Comparison of ENCODE assay signal across 19 mouse cellular contexts in genomic region chr5:102550870-102551637, GRCm38 (mm10).
DNase-seq lines count a peak whose midpoint lies in the region; ATAC-seq lines count a peak whose summit lies in the region.
"Had no signal": no experiment of that assay in that cellular context is flagged by ENCODE, and none has a peak within 500 bp of the region (broad histone marks: within the 10 kb centered on the region; RNA-seq: fewer than 3 reads in every experiment).

No protein-coding gene starts in this region.

- no peaks in the 10 kb centered on the region for H3K9me3 ChIP-seq in lung, embryonic 16.5 days (ENCODE audit: control insufficient read depth, low read length)
- no peaks in the 10 kb centered on the region for H3K9me3 ChIP-seq in embryonic facial prominence, embryonic 12.5 days
- H3K9me3 ChIP-seq in megakaryocyte, embryonic 14.5 days, result 0 out of 2 replicates have a peak, but pooled peaks cover 8% of the 10 kb centered on the region
- H3K9me3 ChIP-seq: hindbrain, embryonic 15.5 days; midbrain, embryonic 10.5 days had no signal

- H3K9ac ChIP-seq in lung, embryonic 16.5 days (ENCODE audit: low read length), result 0 out of 2 replicates have a peak overlapping the region, but pooled peaks have one; percentile 23
- no peak overlapping the region for H3K9ac ChIP-seq in embryonic facial prominence, embryonic 12.5 days
- H3K9ac ChIP-seq: hindbrain, embryonic 15.5 days; liver, postnatal 0 days had no signal

- H3K27me3 ChIP-seq in lung, embryonic 16.5 days (ENCODE audit: control insufficient read depth, insufficient read depth, low read depth, low read length), result no peaks in the 10 kb centered on the region
- no peaks in the 10 kb centered on the region for H3K27me3 ChIP-seq in embryonic facial prominence, embryonic 12.5 days
- no peaks in the 10 kb centered on the region for H3K27me3 ChIP-seq in megakaryocyte, embryonic 14.5 days (replicated peaks)
- H3K27me3 ChIP-seq: hindbrain, embryonic 15.5 days had no signal

- H3K4me2 ChIP-seq in lung, embryonic 16.5 days (ENCODE audit: low read depth, low read length), result peak overlapping the region; percentile 27; the same call in 1 of the 2 replicates
- H3K4me2 ChIP-seq in embryonic facial prominence, embryonic 12.5 days (replicated peaks), result 0 out of 2 replicates have a peak overlapping the region, but pooled peaks have one; percentile 24
- H3K4me2 ChIP-seq: heart, embryonic 11.5 days; hindbrain, embryonic 15.5 days had no signal

- DNase-seq in lung, postnatal 25 days (ENCODE audit: low spot score), result no peak
- peak; percentile 42 for DNase-seq in hindlimb bud, embryonic 11.5 days (ENCODE audit: extremely low spot score, low read depth, low spot score)
- DNase-seq in layer of hippocampus, postnatal 36 days, result no peak
- DNase-seq in thymus, postnatal 10 days (ENCODE audit: low spot score in 2 of 2), result no peak
- DNase-seq in right cerebral cortex, postnatal 10 days (ENCODE audit: low spot score in 2 of 2), result no peak
- DNase-seq: adrenal gland, postnatal 36 days; cerebellum, adult 9-11 months; gastrocnemius, postnatal 25 days; kidney, adult 18-20 months; kidney, postnatal 36 days; left cerebral cortex, postnatal 4 days; liver, postnatal 0 days; thymus, postnatal 4 days had no signal

- no peaks in the 10 kb centered on the region for H3K4me1 ChIP-seq in lung, embryonic 16.5 days (replicated peaks; ENCODE audit: control insufficient read depth, insufficient read depth, low read length)
- H3K4me1 ChIP-seq in embryonic facial prominence, embryonic 12.5 days, result peaks cover 15% of the 10 kb centered on the region
- H3K4me1 ChIP-seq in megakaryocyte, embryonic 14.5 days, result peaks cover 16% of the 10 kb centered on the region
- H3K4me1 ChIP-seq: hindbrain, embryonic 15.5 days; midbrain, embryonic 10.5 days had no signal

- 32% methylated on average over 11 of the region's 11 CpGs for WGBS in lung, embryonic 16.5 days
- WGBS in embryonic facial prominence, embryonic 12.5 days, result 29% methylated on average over 11 of the region's 11 CpGs

- peak overlapping the region; percentile 14; the same call in 1 of the 2 replicates for H3K27ac ChIP-seq in lung, embryonic 16.5 days (ENCODE audit: low read length)
- H3K27ac ChIP-seq in embryonic facial prominence, embryonic 12.5 days, result peak overlapping the region; percentile 63; the same call in 1 of the 2 replicates
- H3K27ac ChIP-seq: hindbrain, embryonic 15.5 days; midbrain, embryonic 10.5 days had no signal

- no peak overlapping the region; the same call in 1 of the 2 replicates for H3K4me3 ChIP-seq in lung, embryonic 16.5 days (ENCODE audit: low read length)
- H3K4me3 ChIP-seq in embryonic facial prominence, embryonic 12.5 days, result no peak overlapping the region
- peak overlapping the region; percentile 68 for H3K4me3 ChIP-seq in megakaryocyte, embryonic 14.5 days (replicated peaks)
- H3K4me3 ChIP-seq: hindbrain, embryonic 15.5 days; midbrain, embryonic 10.5 days had no signal

- no peaks in the 10 kb centered on the region for H3K36me3 ChIP-seq in lung, embryonic 16.5 days (ENCODE audit: control insufficient read depth, insufficient read depth, low read length)
- H3K36me3 ChIP-seq in embryonic facial prominence, embryonic 12.5 days, result no peaks in the 10 kb centered on the region
- no peaks in the 10 kb centered on the region for H3K36me3 ChIP-seq in megakaryocyte, embryonic 14.5 days (replicated peaks; ENCODE audit: low read length)
- H3K36me3 ChIP-seq: hindbrain, embryonic 15.5 days; midbrain, embryonic 10.5 days had no signal

- peak; percentile 79 for ATAC-seq in lung, embryonic 16.5 days (ENCODE audit: low read depth)
- no peak for ATAC-seq in embryonic facial prominence, embryonic 12.5 days (ENCODE audit: insufficient number of reproducible peaks, insufficient read depth, low FRiP score, low TSS enrichment)
- ATAC-seq: liver, postnatal 0 days had no signal
